Mouse (Mus musculus): ENCODE data around the gene Glipr1l1. TPM values are rescaled to one million over a fixed set of nuclear protein-coding genes. Genes with fewer than 3 reads are reported as not detected.
A peak's percentile ranks its signal among the peaks of the same experiment; 100 is the strongest.
"Not testable (repeated sequence)": the region's sequence is repeated elsewhere in the genome, so short reads cannot be mapped to it uniquely, and the experiment has no call there.

The Glipr1l1 gene
- not detected in 2 replicates for polyA plus RNA-seq (2015; fragmentation: Nextera tagmentation; extraction: Ambion mirVana)

DNA sequence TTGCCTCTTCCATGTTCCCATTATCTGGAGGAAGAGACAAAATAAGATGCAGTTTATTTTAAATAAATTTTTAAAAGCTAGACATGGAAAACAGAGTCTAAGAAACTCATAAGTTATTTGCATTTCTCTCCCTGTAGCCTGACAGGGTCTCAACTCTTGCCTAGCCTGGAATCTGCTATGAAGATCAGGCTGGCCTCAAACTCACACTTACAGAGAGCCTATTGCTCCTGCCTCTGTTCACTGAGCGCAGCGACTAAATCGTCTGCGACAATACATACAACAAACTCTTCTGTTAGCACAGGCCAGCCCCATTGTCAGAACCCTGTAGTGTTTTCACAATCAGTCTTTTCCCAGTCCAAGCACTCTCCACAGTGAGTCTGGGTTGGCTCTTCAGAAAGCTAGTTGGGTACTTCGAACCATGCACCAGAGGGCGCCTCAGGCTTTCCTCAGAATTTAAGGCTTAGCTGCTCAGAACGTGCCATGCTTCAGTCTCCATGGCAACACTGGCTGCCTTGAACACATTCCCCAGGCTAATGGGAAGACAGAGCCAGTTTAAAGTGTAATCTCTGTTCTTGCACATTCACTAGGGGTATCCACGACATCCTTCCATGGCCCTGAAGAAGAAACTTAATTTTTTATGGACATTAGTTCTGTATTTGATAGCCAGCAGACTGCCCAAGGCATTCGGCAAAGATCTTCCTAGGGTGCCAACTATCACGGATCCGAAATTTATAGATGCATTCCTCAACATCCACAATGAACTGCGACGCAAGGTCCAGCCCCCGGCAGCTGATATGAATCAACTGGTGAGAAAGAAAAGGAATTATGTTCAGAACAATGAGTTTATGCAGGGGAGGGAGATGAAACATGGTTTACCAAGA lies at the start of gene Glipr1l1:
TSS of gene Glipr1l1 (plus strand) at position 488 of the 881 bp plus-strand sequence.
- no peaks in the 10 kb centered on the region for H3K36me3 ChIP-seq (ENCODE audit: control insufficient read depth, insufficient read depth, low read length)
- no peak within 1 kb of the TSS for H3K4me2 ChIP-seq (replicated peaks; ENCODE audit: low read depth)
- no peak within 1 kb of the TSS for H3K4me3 ChIP-seq (ENCODE audit: low read depth, low read length)
- TF ChIP-seq EP300 (optimal IDR thresholded peaks at IDR 0.05) (no peak), CTCF (IDR thresholded peaks at IDR 0.05; ENCODE audit: low read depth) (peak; percentile 68)
- no peak within 1 kb of the TSS for H3K27ac ChIP-seq (replicated peaks)
- H3K9ac ChIP-seq (ENCODE audit: low read length): no peak within 1 kb of the TSS
- no peaks in the 10 kb centered on the region for H3K27me3 ChIP-seq (ENCODE audit: control insufficient read depth, insufficient read depth, low read length)
- 50% methylated on average over 14 of the region's 14 CpGs for WGBS
- no peaks in the 10 kb centered on the region for H3K4me1 ChIP-seq (replicated peaks; ENCODE audit: control insufficient read depth, insufficient read depth)
- H3K9me3 ChIP-seq (ENCODE audit: control insufficient read depth, low read length): no peaks in the 10 kb centered on the region
- peak; percentile 30 for DNase-seq (ENCODE audit: low spot score)
- no peak for ATAC-seq (ENCODE audit: low FRiP score, low TSS enrichment)

- DNase-seq (ENCODE audit: low spot score): no peak
- 66% methylated on average over 2 of the region's 2 CpGs for WGBS
- Histone ChIP-seq H3K36me3 (ENCODE audit: control insufficient read depth, insufficient read depth, low read length) (no peaks in the 10 kb centered on the region), H3K27ac (replicated peaks) (no peak overlapping the region), H3K4me3 (ENCODE audit: low read depth, low read length) (no peak overlapping the region), H3K9ac (ENCODE audit: low read length) (no peak overlapping the region), H3K9me3 (ENCODE audit: control insufficient read depth, low read length) (no peaks in the 10 kb centered on the region), H3K4me1 (replicated peaks; ENCODE audit: control insufficient read depth, insufficient read depth) (no peaks in the 10 kb centered on the region), H3K27me3 (ENCODE audit: control insufficient read depth, insufficient read depth, low read length) (no peaks in the 10 kb centered on the region), H3K4me2 (replicated peaks; ENCODE audit: low read depth) (no peak overlapping the region)
- TF ChIP-seq CTCF (IDR thresholded peaks at IDR 0.05; ENCODE audit: low read depth): no peak
- TF ChIP-seq EP300 (optimal IDR thresholded peaks at IDR 0.05): no peak
- ATAC-seq (ENCODE audit: low FRiP score, low TSS enrichment): no peak
Measured at GRCm38 (mm10) chr10:112023585-112023984, 36.4 kb upstream of the Glipr1l1 start.

GRCm38 (mm10) chr10:112028689-112029088 lies 31.3 kb upstream of the Glipr1l1 start:
- H3K36me3 ChIP-seq (ENCODE audit: control insufficient read depth, insufficient read depth, low read length); H3K27ac ChIP-seq (replicated peaks); H3K4me3 ChIP-seq (ENCODE audit: low read depth, low read length); H3K4me2 ChIP-seq (replicated peaks; ENCODE audit: low read depth); H3K27me3 ChIP-seq (ENCODE audit: control insufficient read depth, insufficient read depth, low read length); H3K9me3 ChIP-seq (ENCODE audit: control insufficient read depth, low read length); H3K9ac ChIP-seq (ENCODE audit: low read length); ATAC-seq (ENCODE audit: low FRiP score, low TSS enrichment); H3K4me1 ChIP-seq (replicated peaks; ENCODE audit: control insufficient read depth, insufficient read depth); DNase-seq (ENCODE audit: low spot score): not testable (repeated sequence)
- whole genome bisulfite sequencing: 75% methylated on average over 3 of the region's 3 CpGs

- not testable (repeated sequence) for H3K36me3 ChIP-seq (ENCODE audit: control insufficient read depth, insufficient read depth, low read length); H3K4me1 ChIP-seq (replicated peaks; ENCODE audit: control insufficient read depth, insufficient read depth); ATAC-seq (ENCODE audit: low FRiP score, low TSS enrichment); H3K4me2 ChIP-seq (replicated peaks; ENCODE audit: low read depth); H3K9me3 ChIP-seq (ENCODE audit: control insufficient read depth, low read length); H3K9ac ChIP-seq (ENCODE audit: low read length); H3K27ac ChIP-seq (replicated peaks); H3K27me3 ChIP-seq (ENCODE audit: control insufficient read depth, insufficient read depth, low read length); DNase-seq (ENCODE audit: low spot score); H3K4me3 ChIP-seq (ENCODE audit: low read depth, low read length)
- WGBS: 77% methylated on average over 9 of the region's 9 CpGs
Measured at GRCm38 (mm10) chr10:112043523-112043922, 16.5 kb upstream of the Glipr1l1 start.

DNA sequence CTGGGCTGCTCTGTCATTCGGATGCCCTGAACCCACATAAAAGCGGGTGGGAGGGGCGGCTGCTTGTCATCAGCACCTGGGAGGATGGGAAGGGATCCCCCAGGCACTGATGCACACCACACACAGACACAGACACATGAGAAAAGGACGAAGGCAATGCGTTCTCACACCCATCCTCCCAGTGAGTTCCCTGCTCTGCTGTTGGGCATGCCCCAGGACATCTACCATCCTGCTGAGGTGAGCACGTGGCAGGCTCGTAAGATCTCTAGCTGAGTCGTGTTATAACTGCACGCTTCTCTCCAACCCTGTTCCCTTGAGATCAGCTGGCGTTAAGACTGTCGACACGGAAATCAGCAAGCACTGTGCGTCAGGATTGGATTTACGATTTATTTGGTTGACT lies 15.7 kb upstream of the Glipr1l1 start:
- not testable (repeated sequence) for H3K9ac ChIP-seq (ENCODE audit: low read length); ATAC-seq (ENCODE audit: low FRiP score, low TSS enrichment)
- 34% methylated on average over 14 of the region's 14 CpGs for whole genome bisulfite sequencing

DNA sequence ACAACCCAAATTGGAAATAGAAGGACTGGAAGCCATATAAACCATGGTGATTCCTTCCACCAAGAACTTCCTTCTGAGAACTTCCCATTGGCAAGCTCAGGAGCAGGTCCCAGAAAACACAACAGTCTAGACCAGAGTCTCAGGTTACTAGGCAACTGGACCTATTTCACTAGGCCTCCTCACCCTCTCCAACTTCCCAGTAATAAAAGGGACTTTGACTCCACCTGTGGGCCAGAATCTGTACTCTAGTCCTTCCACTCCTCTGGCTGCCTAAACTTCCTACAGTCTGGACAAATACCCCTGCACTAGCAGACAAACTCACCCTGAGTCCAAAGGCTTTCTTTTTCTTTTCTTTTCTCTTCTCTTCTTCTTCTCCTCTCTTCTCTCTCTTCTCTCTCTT lies 8.8 kb upstream of the Glipr1l1 start:
- Histone ChIP-seq H3K4me1 (replicated peaks; ENCODE audit: control insufficient read depth, insufficient read depth) (no peaks in the 10 kb centered on the region), H3K9me3 (ENCODE audit: control insufficient read depth, low read length) (no peaks in the 10 kb centered on the region), H3K27ac (replicated peaks) (no peak overlapping the region), H3K9ac (ENCODE audit: low read length) (no peak overlapping the region), H3K27me3 (ENCODE audit: control insufficient read depth, insufficient read depth, low read length) (no peaks in the 10 kb centered on the region), H3K4me3 (ENCODE audit: low read depth, low read length) (no peak overlapping the region), H3K4me2 (replicated peaks; ENCODE audit: low read depth) (no peak overlapping the region), H3K36me3 (ENCODE audit: control insufficient read depth, insufficient read depth, low read length) (no peaks in the 10 kb centered on the region)
- DNase-seq (ENCODE audit: low spot score) (no peak), ATAC-seq (ENCODE audit: low FRiP score, low TSS enrichment) (peak; percentile 32; the same call in 1 of the 2 replicates)
- TF ChIP-seq EP300 (optimal IDR thresholded peaks at IDR 0.05) (no peak), CTCF (IDR thresholded peaks at IDR 0.05; ENCODE audit: low read depth) (peak; percentile 13; the same call in 1 of the 2 replicates)

More for the DNA sequence above, 15.7 kb upstream of the Glipr1l1 start:
- not testable (repeated sequence) for DNase-seq (ENCODE audit: low spot score); H3K4me2 ChIP-seq (replicated peaks; ENCODE audit: low read depth); H3K4me3 ChIP-seq (ENCODE audit: low read depth, low read length); H3K9me3 ChIP-seq (ENCODE audit: control insufficient read depth, low read length); H3K27ac ChIP-seq (replicated peaks); H3K27me3 ChIP-seq (ENCODE audit: control insufficient read depth, insufficient read depth, low read length); H3K4me1 ChIP-seq (replicated peaks; ENCODE audit: control insufficient read depth, insufficient read depth); H3K36me3 ChIP-seq (ENCODE audit: control insufficient read depth, insufficient read depth, low read length)

DNA sequence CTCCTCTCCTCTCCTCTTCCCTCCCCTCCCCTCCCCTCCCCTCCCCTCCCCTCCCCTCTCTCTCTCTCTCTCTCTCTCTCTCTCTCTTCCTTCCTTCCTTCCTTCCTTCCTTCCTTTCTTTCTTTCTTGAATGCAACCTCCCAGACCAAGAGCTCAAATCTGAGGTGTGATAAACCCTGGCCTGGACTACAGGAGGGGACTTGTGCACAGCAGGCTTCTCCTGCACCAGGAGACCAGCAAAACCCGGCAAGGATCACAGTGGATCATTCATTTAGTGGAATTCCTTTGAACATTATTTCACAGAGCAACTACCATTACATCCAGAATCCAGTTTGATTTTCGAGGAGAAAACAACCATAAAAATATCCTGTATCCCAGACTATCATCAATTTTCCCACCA lies 8.0 kb upstream of the Glipr1l1 start:
- 82% methylated on average over 2 of the region's 2 CpGs for WGBS
- H3K27me3 ChIP-seq (ENCODE audit: control insufficient read depth, insufficient read depth, low read length); H3K4me3 ChIP-seq (ENCODE audit: low read depth, low read length); H3K4me1 ChIP-seq (replicated peaks; ENCODE audit: control insufficient read depth, insufficient read depth); H3K36me3 ChIP-seq (ENCODE audit: control insufficient read depth, insufficient read depth, low read length); ATAC-seq (ENCODE audit: low FRiP score, low TSS enrichment); H3K4me2 ChIP-seq (replicated peaks; ENCODE audit: low read depth); H3K27ac ChIP-seq (replicated peaks); H3K9ac ChIP-seq (ENCODE audit: low read length); H3K9me3 ChIP-seq (ENCODE audit: control insufficient read depth, low read length): not testable (repeated sequence)
- DNase-seq (ENCODE audit: low spot score): peak; percentile 40

- ATAC-seq (ENCODE audit: low FRiP score, low TSS enrichment); H3K36me3 ChIP-seq (ENCODE audit: control insufficient read depth, insufficient read depth, low read length); H3K27me3 ChIP-seq (ENCODE audit: control insufficient read depth, insufficient read depth, low read length); H3K27ac ChIP-seq (replicated peaks); H3K4me2 ChIP-seq (replicated peaks; ENCODE audit: low read depth); DNase-seq (ENCODE audit: low spot score); H3K9me3 ChIP-seq (ENCODE audit: control insufficient read depth, low read length); H3K4me1 ChIP-seq (replicated peaks; ENCODE audit: control insufficient read depth, insufficient read depth); H3K9ac ChIP-seq (ENCODE audit: low read length); H3K4me3 ChIP-seq (ENCODE audit: low read depth, low read length): not testable (repeated sequence)
- WGBS: 79% methylated on average over 6 of the region's 6 CpGs
Measured at GRCm38 (mm10) chr10:112060583-112060934, 570 bp downstream of the Glipr1l1 start.
